Mouse (Mus musculus): Measurements from ENCODE around the gene Pmel.

DNA sequence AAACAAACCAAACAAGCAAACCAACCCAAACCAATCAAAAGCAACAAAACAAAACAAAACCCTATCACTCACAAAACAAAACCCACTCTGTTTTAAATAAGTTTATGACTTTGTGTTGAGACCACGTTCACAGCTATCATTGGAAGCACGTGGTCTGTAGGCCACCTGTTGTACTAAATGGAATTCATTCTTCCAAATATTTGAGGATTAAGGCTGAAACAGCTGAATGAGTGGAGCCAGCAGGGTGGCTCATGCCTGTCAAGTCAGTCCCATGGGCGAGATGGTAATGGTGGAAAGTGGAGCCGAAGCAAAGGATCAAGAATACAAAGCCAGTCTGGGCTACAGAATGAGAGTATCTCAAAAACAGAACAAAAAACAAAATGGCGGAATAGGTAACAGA lies 3.3 kb upstream of the Pmel start:
- TF ChIP-seq TBP (IDR thresholded peaks at IDR 0.05; ENCODE audit: low read depth, low read length) (no peak), USF1 (IDR thresholded peaks at IDR 0.05; ENCODE audit: low read depth, low read length) (no peak), MYC (IDR thresholded peaks at IDR 0.05; ENCODE audit: low read depth, low read length) (no peak), CTCF (IDR thresholded peaks at IDR 0.05 in 2 of 3, conservative IDR thresholded peaks at IDR 0.05 in 1 of 3; ENCODE audit: control insufficient read depth in 1 of 3, insufficient read depth in 1 of 3, low read depth in 2 of 3, low read length in 3 of 3, poor library complexity in 1 of 3, severe bottlenecking in 1 of 3) (no peak), ZC3H11A (IDR thresholded peaks at IDR 0.05; ENCODE audit: low read depth, low read length) (no peak), POLR2AphosphoS5 (IDR thresholded peaks at IDR 0.05; ENCODE audit: borderline replicate concordance, low read depth, low read length) (no peak), POLR2A (IDR thresholded peaks at IDR 0.05; ENCODE audit: control insufficient read depth in 1 of 2, insufficient read depth in 1 of 2, low read depth in 1 of 2, low read length in 2 of 2, poor library complexity in 1 of 2) (no peak), EP300 (IDR thresholded peaks at IDR 0.05; ENCODE audit: low read depth in 1 of 2, low read length in 2 of 2) (no peak)
